Mouse (Mus musculus) embryonic facial prominence, embryonic 15.5 days (tissue): ENCODE results near the gene Trmo. TPM values are rescaled to one million over a fixed set of nuclear protein-coding genes. Genes with fewer than 3 reads are reported as not detected.
A peak's percentile ranks its signal among the peaks of the same experiment; 100 is the strongest.

Experiments used
- ATAC-seq: fragments of 200-750 bp; cut with Nextera tagmentation; 2 replicates; pipeline ENCODE4 v1.8.0; 2017; ENCODE audit warnings: low read depth, moderate TSS enrichment; ENCODE audit not compliant: insufficient number of reproducible peaks, low FRiP score, low TSS enrichment
- H3K27ac ChIP-seq: fragments of 300-500 bp; sonication (generic); replicated peaks from 2 replicates; pipeline ENCODE4 v1.5.1; 2015; ENCODE audit warnings: mild to moderate bottlenecking, inconsistent platforms
- H3K27me3 ChIP-seq: fragments of 300-500 bp; sonication (generic); 2 replicates; pipeline ENCODE4 v1.6.1; 2015; ENCODE audit warnings: inconsistent platforms
- H3K36me3 ChIP-seq: fragments of 300-500 bp; sonication (generic); 2 replicates; pipeline ENCODE4 v1.6.1; 2015; ENCODE audit warnings: mild to moderate bottlenecking, inconsistent platforms
- H3K4me1 ChIP-seq: fragments of 300-500 bp; sonication (generic); 2 replicates; pipeline ENCODE4 v1.6.1; 2015; ENCODE audit warnings: inconsistent platforms
- H3K4me2 ChIP-seq: fragments of 300-500 bp; sonication (generic); replicated peaks from 2 replicates; pipeline ENCODE4 v1.6.1; 2015; ENCODE audit warnings: mild to moderate bottlenecking, inconsistent platforms
- H3K4me3 ChIP-seq: fragments of 300-500 bp; sonication (generic); replicated peaks from 2 replicates; pipeline ENCODE4 v1.5.1; 2015; ENCODE audit warnings: mild to moderate bottlenecking, inconsistent platforms
- H3K9ac ChIP-seq: fragments of 300-500 bp; sonication (generic); 2 replicates; pipeline ENCODE4 v1.6.1; 2015; ENCODE audit warnings: inconsistent platforms
- H3K9me3 ChIP-seq: fragments of 300-500 bp; sonication (generic); replicated peaks from 2 replicates; pipeline ENCODE4 v1.6.1; 2016; ENCODE audit warnings: inconsistent platforms
- WGBS: fragments of 180-500 bp; shearing (Covaris S2); methylation state at CpG from one replicate; pipeline ENCODE4 v1.1.7; 2015; 5-methylcytosine and 5-hydroxymethylcytosine counted together
- polyA plus RNA-seq: library from polyadenylated mRNA; unstranded; fragments of >200 nt; fragmentation: Nextera tagmentation; extraction: Ambion mirVana; gene quantifications from 2 replicates; pipeline ENCODE4 v1.2.1, GENCODE M21; 2015

The Trmo gene
- polyA plus RNA-seq, 1 experiment from 2014 or later, result 9.2 TPM

DNA sequence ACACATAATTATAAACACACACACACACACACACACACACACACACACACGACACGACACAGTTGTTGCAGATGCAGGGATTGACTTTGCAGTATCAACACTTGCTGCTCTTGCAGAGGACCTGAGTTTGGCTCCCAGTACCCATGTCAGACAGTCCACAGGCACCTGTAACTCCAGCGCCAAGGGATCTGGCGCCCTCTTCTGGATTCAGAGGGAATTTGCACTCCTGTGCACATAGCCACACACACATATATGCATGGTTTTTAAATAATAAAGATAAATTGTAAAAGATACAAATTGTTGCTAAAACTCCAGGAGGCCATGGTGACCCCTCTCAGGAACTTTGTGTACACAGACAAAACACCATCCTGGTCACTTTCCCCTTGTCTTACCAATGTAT is 20.2 kb downstream of the Trmo start:
- peaks cover 4% of the 10 kb centered on the region; the same call in 1 of the 2 replicates for H3K4me1 ChIP-seq
- no peaks in the 10 kb centered on the region for H3K9me3 ChIP-seq
- peaks cover 9% of the 10 kb centered on the region; the same call in 1 of the 2 replicates for H3K27me3 ChIP-seq
- H3K4me2 ChIP-seq, result no peak overlapping the region
- no peak overlapping the region for H3K27ac ChIP-seq
- H3K9ac ChIP-seq, result no peak overlapping the region
- ATAC-seq, result no peak
- 63% methylated on average over 4 of the region's 4 CpGs for whole genome bisulfite sequencing
- H3K36me3 ChIP-seq, result no peaks in the 10 kb centered on the region
- H3K4me3 ChIP-seq, result no peak overlapping the region

DNA sequence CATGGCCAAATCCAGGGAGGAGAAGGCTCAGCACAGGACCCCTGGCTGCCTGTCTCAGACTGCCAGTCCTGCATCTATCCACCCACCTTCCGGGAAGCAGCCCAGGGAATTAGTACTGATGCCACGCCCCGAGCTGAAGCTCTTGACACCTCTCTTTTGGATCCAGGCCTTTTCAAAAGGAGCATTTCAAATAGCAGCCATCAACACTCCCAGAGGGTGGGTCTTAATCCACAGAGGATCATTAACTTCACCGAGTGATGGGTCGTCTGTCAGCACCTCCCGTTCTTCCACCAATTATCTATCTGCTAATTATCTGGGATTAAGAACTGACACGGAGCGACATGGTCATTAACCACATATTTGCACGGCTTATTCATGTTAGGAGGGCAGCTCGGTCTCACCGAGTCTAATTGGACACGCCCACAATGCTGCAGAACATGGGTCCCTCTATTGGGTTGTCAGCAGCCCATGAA is 21.7 kb downstream of the Trmo start:
- WGBS, result 16% methylated on average over 12 of the region's 12 CpGs
- no peak; the same call in 1 of the 2 replicates for ATAC-seq
- H3K9me3 ChIP-seq, result no peaks in the 10 kb centered on the region
- H3K9ac ChIP-seq, result no peak overlapping the region
- H3K27ac ChIP-seq, result no peak overlapping the region
- H3K4me2 ChIP-seq, result no peak overlapping the region
- peaks cover 4% of the 10 kb centered on the region; the same call in 1 of the 2 replicates for H3K4me1 ChIP-seq
- no peaks in the 10 kb centered on the region for H3K36me3 ChIP-seq
- H3K27me3 ChIP-seq, result peaks cover 9% of the 10 kb centered on the region; the same call in 1 of the 2 replicates
- H3K4me3 ChIP-seq, result no peak overlapping the region

DNA sequence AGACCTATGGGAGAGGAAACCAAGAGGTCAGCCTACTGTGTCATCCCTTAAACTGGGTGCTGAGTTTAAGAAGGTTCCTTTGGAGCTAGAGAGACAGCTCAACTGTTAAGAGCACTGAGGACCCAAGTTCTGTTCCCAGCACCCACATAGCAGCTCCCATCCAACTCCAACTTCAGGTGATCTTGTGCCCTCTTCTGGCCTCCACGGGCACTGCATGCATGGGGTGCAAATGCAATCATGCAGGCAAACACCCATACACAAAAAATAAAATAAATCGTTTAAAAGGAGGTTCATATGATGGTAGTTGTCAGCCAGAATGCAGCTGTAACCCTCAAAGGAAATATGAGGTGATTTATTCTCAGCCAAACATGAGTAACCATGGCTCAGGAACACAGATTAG is 24.9 kb downstream of the Trmo start:
- Histone ChIP-seq H3K9me3 (no peaks in the 10 kb centered on the region), H3K27me3 (peaks cover 6% of the 10 kb centered on the region; the same call in 1 of the 2 replicates), H3K36me3 (no peaks in the 10 kb centered on the region), H3K4me1 (no peaks in the 10 kb centered on the region), H3K4me2 (no peak overlapping the region), H3K4me3 (no peak overlapping the region), H3K27ac (no peak overlapping the region), H3K9ac (no peak overlapping the region)
- 82% methylated on average over 2 of the region's 2 CpGs for WGBS
- ATAC-seq, result no peak

DNA sequence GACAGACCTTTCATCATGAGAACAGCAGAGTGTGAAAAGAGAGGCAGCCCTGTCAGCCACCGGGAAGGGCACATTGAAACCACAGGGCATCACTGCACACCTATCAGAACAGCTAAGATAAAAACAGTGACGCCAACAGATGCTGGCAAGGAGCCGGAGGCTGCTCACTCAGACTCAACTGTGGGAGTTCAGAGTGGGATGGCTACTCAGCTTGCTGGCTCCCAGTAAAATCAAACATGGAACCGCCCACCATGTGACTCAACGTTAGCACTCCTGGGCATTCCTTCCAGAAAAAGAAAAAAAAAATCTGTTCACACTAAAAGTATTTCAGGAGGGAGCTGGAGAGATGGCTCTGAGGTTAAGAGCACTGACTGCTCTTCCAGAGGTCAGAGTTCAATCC is 28.0 kb downstream of the Trmo start:
- Histone ChIP-seq H3K4me2 (no peak overlapping the region), H3K4me1 (no peaks in the 10 kb centered on the region), H3K27me3 (peaks cover 8% of the 10 kb centered on the region; the same call in 1 of the 2 replicates), H3K36me3 (no peaks in the 10 kb centered on the region), H3K9ac (no peak overlapping the region), H3K4me3 (no peak overlapping the region), H3K27ac (no peak overlapping the region), H3K9me3 (no peaks in the 10 kb centered on the region)
- no peak for ATAC-seq
- 73% methylated on average over 5 of the region's 5 CpGs for WGBS

DNA sequence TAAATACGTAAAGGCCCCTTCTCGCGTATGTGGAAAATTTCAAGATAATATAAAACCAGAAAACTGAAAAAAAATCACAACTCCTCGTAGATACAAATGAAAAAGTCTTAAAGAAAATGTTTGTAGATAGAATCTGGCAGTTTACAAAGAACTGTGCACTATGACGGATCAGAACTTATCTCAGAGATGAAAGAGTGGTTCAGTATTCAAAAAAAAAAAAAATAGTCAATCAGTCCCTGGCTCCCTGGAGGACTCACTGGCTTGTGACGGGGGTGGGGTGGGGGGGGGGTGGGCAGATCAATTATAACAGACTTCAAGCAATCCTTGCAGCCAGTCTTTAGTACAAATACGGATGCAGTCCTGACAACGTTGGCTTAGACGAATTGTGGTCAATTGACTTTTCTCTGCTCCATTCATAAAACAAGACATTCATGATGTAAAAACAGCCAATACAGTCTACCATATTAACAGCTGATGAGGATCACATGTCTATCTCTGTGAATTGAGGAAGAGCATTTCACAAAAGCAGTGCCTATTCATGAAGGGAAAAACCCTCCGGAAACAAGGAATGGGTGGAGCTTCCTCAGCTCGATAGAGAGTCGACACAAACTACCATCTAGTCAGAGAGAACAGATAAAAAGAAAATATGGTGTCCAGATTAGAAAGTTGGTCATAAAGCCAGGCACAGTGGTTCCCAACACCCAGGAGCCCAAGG is 29.5 kb downstream of the Trmo start:
- Histone ChIP-seq H3K27ac (no peak overlapping the region), H3K4me2 (no peak overlapping the region), H3K4me3 (no peak overlapping the region), H3K4me1 (no peaks in the 10 kb centered on the region), H3K9me3 (no peaks in the 10 kb centered on the region), H3K36me3 (no peaks in the 10 kb centered on the region), H3K27me3 (peaks cover 15% of the 10 kb centered on the region), H3K9ac (no peak overlapping the region)
- 70% methylated on average over 12 of the region's 12 CpGs for WGBS
- ATAC-seq, result no peak

DNA sequence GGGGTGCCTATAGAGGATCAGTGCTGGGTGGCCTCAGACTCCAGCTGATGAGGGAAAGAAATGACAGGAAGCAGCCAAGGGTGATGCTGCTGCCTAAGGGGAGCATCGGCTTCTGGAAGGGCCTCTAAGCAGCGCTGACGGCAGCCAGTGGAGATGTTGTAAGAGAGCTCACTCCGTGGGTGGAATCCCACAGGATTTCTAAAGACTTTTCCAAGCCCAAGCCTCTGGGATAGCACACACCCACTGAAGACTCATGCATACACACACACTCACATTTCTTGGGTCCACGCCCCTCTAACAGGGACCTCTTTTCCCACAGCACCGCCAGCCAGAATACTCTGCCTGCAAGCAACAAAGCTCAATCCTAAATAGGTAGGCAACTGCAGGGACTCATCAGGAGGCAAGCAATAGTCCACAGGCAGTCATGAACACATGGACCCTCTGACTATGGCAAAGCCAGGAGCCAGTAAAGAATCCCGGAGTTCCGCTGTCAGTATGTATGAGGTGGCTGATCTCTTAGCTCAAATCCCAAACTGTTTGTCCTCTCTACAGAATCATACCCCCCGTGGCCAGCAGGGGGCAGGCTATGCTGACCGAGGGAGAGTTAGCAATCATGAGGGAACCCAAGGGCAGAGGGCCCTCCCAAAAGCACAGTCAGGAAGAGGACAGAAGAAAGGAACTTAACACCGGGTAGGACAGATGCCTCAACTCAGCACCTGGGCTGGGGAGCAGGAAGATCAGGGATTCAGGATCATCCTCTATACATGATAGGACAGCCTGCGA is 32.7 kb downstream of the Trmo start:
- H3K9me3 ChIP-seq, result no peaks in the 10 kb centered on the region
- H3K27me3 ChIP-seq, result peaks cover 28% of the 10 kb centered on the region
- peaks cover 13% of the 10 kb centered on the region for H3K4me1 ChIP-seq
- ATAC-seq, result no peak
- H3K4me3 ChIP-seq, result no peak overlapping the region
- no peaks in the 10 kb centered on the region for H3K36me3 ChIP-seq
- WGBS, result 40% methylated on average over 12 of the region's 12 CpGs
- H3K4me2 ChIP-seq, result no peak overlapping the region
- H3K9ac ChIP-seq, result no peak overlapping the region
- H3K27ac ChIP-seq, result no peak overlapping the region

DNA sequence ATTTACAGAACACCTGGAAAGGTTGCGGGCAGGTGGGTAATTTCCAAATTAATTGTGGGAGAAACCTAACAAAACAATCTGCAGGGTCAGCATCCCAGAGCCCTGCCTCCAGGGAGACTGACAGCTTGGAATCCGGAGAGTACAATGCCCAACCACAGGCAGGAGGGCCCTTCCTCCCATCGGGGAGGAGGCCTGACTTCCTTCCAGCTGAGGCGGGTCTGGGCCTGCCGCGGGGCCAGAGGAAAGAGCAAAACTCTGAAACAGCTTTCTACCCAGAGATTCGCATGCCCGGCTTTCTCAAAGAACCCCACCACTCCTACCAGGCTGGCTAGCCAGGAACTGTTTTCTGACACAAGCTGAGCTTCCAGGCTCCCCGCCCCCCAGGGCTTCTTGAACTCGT is 36.2 kb downstream of the Trmo start:
- WGBS, result 13% methylated on average over 10 of the region's 10 CpGs
- Histone ChIP-seq H3K9me3 (no peaks in the 10 kb centered on the region), H3K27ac (0 out of 2 replicates have a peak overlapping the region, but pooled peaks have one; percentile 2), H3K36me3 (no peaks in the 10 kb centered on the region), H3K4me3 (no peak overlapping the region), H3K9ac (no peak overlapping the region), H3K27me3 (peaks cover 62% of the 10 kb centered on the region), H3K4me2 (no peak overlapping the region), H3K4me1 (peaks cover 14% of the 10 kb centered on the region)
- no peak for ATAC-seq

DNA sequence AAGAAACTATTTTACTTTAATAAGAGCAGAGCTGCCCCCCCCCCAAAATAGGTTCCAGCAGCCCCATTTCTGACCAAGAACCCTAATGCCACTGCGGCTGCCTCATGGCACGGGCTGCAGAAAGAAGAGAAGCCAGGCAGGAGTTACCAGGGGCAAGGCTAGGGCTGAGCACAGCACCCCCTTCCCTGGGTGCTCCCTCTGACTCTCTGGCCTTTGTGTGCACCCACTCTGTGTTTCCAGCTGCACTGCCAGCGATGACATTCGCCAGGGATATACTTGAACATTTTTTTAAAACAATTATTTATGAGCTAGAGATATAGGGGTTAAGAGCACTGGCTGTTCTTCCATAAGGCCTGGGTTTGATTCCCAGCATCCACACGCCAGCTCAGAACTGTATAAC is 39.7 kb downstream of the Trmo start:
- H3K9me3 ChIP-seq, result no peaks in the 10 kb centered on the region
- H3K27me3 ChIP-seq, result peaks cover 78% of the 10 kb centered on the region
- peaks cover 27% of the 10 kb centered on the region for H3K4me1 ChIP-seq
- WGBS, result 45% methylated on average over 5 of the region's 5 CpGs
- H3K9ac ChIP-seq, result no peak overlapping the region
- no peak overlapping the region for H3K4me2 ChIP-seq
- no peak overlapping the region for H3K4me3 ChIP-seq
- H3K27ac ChIP-seq, result no peak overlapping the region
- ATAC-seq, result no peak
- H3K36me3 ChIP-seq, result no peaks in the 10 kb centered on the region

DNA sequence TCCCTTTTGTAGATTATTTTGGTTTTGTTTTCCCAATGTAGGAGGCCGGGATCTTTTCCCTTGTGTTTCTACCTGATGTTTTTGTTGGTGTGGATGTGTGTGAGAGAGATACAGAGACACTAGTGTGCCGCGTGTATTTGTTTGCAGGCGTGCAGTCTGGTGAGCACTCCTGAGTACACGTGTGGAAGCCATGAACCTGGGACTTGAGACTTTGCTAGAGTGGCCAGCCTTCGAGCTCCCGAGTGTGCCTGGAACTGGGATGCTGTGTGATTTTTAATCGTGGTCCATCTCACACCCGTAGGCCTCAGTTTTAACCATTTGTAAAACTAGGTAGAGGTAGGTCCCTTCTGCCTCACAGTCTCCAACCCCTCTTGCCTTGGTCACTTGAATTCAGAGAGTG is 40.3 kb downstream of the Trmo start:
- Histone ChIP-seq H3K36me3 (no peaks in the 10 kb centered on the region), H3K9me3 (no peaks in the 10 kb centered on the region), H3K27me3 (peaks cover 83% of the 10 kb centered on the region), H3K9ac (no peak overlapping the region), H3K27ac (no peak overlapping the region), H3K4me3 (no peak overlapping the region), H3K4me2 (no peak overlapping the region), H3K4me1 (peaks cover 34% of the 10 kb centered on the region)
- ATAC-seq, result no peak
- 24% methylated on average over 9 of the region's 9 CpGs for WGBS

DNA sequence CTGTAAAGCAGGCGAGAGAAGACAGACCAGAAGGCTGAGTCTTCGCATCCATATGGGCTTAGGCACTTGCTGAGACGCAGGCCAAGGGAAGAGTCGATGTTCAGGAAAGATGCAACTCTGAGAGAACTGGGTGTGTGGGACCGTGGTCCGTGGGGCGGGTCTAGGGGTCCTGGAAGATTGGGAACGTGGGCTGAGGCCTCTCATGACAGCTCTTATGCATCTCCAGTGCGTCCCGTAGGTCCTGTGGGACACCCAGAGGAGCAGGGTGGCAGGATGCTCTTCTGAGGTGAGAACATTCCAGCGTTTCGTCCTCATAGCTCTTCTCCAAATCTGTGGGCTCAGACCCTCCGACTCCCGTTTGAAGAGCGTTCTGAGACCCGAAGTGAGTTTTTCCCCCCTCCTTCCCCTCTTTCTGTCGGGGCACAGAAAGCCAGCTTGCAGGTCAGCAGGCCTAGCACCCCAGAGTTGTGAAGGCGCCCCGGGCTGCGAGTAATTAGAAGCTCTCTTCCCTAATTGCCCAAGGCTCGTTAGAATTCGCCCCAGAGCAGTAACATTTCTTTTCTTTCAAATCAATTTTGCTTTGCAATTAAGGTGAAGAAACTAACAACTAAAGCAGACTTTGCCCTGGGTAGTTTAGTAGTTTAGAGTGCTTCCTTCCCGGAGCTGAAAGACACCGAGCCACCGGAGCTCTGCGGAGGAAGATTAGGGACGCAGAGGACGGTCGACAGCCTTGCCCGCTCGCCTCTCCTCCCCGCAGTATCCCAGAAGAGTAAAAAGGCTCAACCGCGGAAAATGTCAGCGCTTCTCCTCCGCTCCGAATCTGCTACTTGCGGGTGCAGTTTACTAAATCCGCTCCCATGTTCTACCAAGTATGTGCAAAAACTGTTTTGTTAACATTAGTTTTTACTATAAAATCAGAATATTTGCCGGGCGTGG is 41.4 kb downstream of the Trmo start:
- no peak overlapping the region for H3K27ac ChIP-seq
- no peak overlapping the region for H3K9ac ChIP-seq
- H3K4me3 ChIP-seq, result no peak overlapping the region
- no peaks in the 10 kb centered on the region for H3K9me3 ChIP-seq
- no peaks in the 10 kb centered on the region for H3K36me3 ChIP-seq
- no peak for ATAC-seq
- 3% methylated on average over 41 of the region's 41 CpGs for WGBS
- H3K4me2 ChIP-seq, result peak overlapping the region; percentile 2; the same call in 1 of the 2 replicates
- peaks cover 37% of the 10 kb centered on the region for H3K4me1 ChIP-seq
- peaks cover 92% of the 10 kb centered on the region for H3K27me3 ChIP-seq

DNA sequence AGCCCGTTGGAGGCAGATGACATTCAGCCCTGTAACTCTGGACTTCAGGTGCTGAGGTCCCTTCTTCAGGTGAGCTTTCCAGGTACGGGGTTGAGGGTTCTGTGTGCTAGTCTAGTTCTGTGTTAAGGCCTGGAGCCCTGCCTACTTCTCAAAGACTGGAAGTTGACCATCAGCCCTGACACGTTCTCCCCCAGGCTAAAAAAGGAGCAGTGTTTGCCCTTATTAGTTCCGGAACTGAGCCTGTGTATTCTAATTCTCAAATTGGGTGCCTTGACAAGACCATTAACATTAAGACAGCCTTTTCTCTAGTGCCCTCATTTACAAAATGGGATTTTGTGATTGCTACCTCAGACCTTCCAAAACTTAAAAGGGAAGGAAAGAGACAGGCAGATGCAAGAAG is 42.1 kb downstream of the Trmo start:
- 7% methylated on average over 4 of the region's 4 CpGs for WGBS
- H3K4me3 ChIP-seq, result no peak overlapping the region
- peaks cover 34% of the 10 kb centered on the region for H3K4me1 ChIP-seq
- H3K27ac ChIP-seq, result no peak overlapping the region
- no peak overlapping the region for H3K9ac ChIP-seq
- no peaks in the 10 kb centered on the region for H3K9me3 ChIP-seq
- no peak overlapping the region for H3K4me2 ChIP-seq
- H3K36me3 ChIP-seq, result no peaks in the 10 kb centered on the region
- ATAC-seq, result no peak
- peaks cover 96% of the 10 kb centered on the region for H3K27me3 ChIP-seq
